Mouse (Mus musculus) heart, postnatal 0 days (tissue): ENCODE data around the gene BC051665. TPM values are rescaled to one million over a fixed set of nuclear protein-coding genes. Genes with fewer than 3 reads are reported as not detected.
A peak's percentile ranks its signal among the peaks of the same experiment; 100 is the strongest.

Experiments used
- ATAC-seq: fragments of 200-750 bp; cut with Nextera tagmentation; 2 replicates; pipeline ENCODE4 v1.8.0; 2017; ENCODE audit warnings: low read depth, moderate number of reproducible peaks, moderate library complexity; ENCODE audit not compliant: insufficient read depth
- DNase-seq: peaks from one replicate; pipeline ENCODE4 v3.0.0-alpha.2; 2016; ENCODE audit warnings: low spot score
- H3K27ac ChIP-seq: fragments of 300-500 bp; sonication (generic); 2 replicates; pipeline ENCODE4 v1.5.1; 2014; ENCODE audit warnings: low read depth, mild to moderate bottlenecking
- H3K27me3 ChIP-seq: fragments of 300-500 bp; sonication (generic); 2 replicates; pipeline ENCODE4 v1.6.1; 2014; ENCODE audit warnings: low read length, mixed read lengths; ENCODE audit not compliant: control insufficient read depth, insufficient read depth
- H3K36me3 ChIP-seq: fragments of 300-500 bp; sonication (generic); replicated peaks from 2 replicates; pipeline ENCODE4 v1.6.1; 2014; ENCODE audit warnings: low read length, mixed read lengths; ENCODE audit not compliant: control insufficient read depth, insufficient read depth
- H3K4me1 ChIP-seq: fragments of 300-500 bp; sonication (generic); 2 replicates; pipeline ENCODE4 v1.6.1; 2014; ENCODE audit warnings: antibody characterized with exemption; ENCODE audit not compliant: control insufficient read depth, insufficient read depth
- H3K4me2 ChIP-seq: fragments of 300-500 bp; sonication (generic); 2 replicates; pipeline ENCODE4 v1.6.1; 2014; ENCODE audit warnings: low read depth, mild to moderate bottlenecking, low read length, moderate library complexity
- H3K4me3 ChIP-seq: fragments of 300-500 bp; sonication (generic); 2 replicates; pipeline ENCODE4 v1.5.1; 2014; ENCODE audit warnings: low read depth, low read length
- H3K9ac ChIP-seq: fragments of 300-500 bp; sonication (generic); replicated peaks from 2 replicates; pipeline ENCODE4 v1.6.1; 2014; ENCODE audit warnings: low read depth, low read length, mixed read lengths
- H3K9me3 ChIP-seq: fragments of 300-500 bp; sonication (generic); replicated peaks from 2 replicates; pipeline ENCODE4 v1.6.1; 2016; ENCODE audit warnings: low read length; ENCODE audit not compliant: control insufficient read depth
- CTCF ChIP-seq: IDR thresholded peaks from 2 replicates; pipeline ENCODE4 v1.5.1; 2016; ENCODE audit warnings: antibody characterized with exemption, control low read depth, low read depth
- EP300 ChIP-seq: IDR thresholded peaks from 2 replicates; pipeline ENCODE4 v1.6.1; 2016; ENCODE audit warnings: antibody characterized with exemption, low read depth
- WGBS: fragments of 180-500 bp; shearing (Covaris S2); extraction: QIAGEN DNeasy Blood & Tissue Kit; methylation state at CpG from one replicate; pipeline ENCODE4 v1.1.7; 2014; 5-methylcytosine and 5-hydroxymethylcytosine counted together
- polyA plus RNA-seq: library from polyadenylated mRNA; unstranded; fragments of >200 nt; fragmentation: Nextera tagmentation; extraction: Ambion mirVana; gene quantifications from 2 replicates; pipeline ENCODE4 v1.2.1, GENCODE M21; 2015
- total RNA-seq: library from RNA; depleted of rRNA; stranded (reverse); fragments of >200 nt; gene quantifications from 2 replicates; pipeline ENCODE4 v1.2.3, GENCODE M21; 2014; ENCODE audit warnings: low replicate concordance; rRNA removed

BC051665 gene
- total RNA-seq (not detected in 2 replicates), polyA plus RNA-seq (not detected in 2 replicates)

DNA sequence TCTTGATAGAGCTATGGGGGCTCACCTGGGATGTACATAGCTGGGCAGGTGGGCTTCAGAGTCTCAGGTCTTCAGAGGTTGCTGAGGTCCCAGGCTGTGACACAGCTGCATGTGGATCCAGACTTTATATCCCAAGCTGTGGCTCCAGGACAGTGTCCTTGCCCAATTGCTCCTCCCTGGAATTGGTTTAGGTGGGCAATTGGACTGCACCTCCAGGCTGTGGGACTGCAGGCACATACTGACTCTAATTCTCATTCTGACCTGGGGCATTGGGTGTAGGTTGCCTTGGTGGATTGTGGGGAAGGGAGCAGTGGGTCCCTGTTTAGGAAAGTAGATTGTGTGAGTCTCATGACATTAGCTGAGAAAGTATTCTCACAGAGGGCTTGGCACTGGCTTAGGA, at the start of gene BC051665:
TSS of gene BC051665 (minus strand) at position 101 of the 400 bp plus-strand sequence.
- Histone ChIP-seq H3K9ac (no peak within 1 kb of the TSS), H3K27ac (no peak within 1 kb of the TSS), H3K27me3 (no peaks in the 10 kb centered on the region), H3K4me3 (no peak within 1 kb of the TSS), H3K4me1 (no peaks in the 10 kb centered on the region), H3K36me3 (no peaks in the 10 kb centered on the region), H3K4me2 (no peak within 1 kb of the TSS), H3K9me3 (no peaks in the 10 kb centered on the region)
- ATAC-seq = no peak
- TF ChIP-seq EP300 (no peak), CTCF (no peak)
- no peak for DNase-seq

DNA sequence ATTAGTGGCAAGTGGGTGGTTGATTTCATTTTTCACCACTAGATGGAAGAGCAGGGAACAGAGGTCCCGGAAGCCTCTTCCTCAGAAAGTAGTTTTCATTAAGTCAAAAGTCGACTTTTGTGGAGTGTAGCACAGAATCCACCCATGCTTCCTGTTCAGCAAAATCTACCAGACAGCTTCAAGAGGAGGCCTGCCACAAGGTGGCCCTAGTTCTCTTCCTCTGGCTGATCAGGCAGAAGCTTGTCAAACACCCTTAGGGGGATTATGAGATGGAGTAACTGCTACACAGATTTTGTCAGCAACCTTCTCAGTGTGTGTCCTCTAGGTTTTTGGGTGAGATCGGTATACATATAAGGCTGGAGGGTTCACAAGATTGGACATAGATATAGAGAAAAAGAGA, 39.9 kb upstream of the BC051665 start:
- TF ChIP-seq EP300 (no peak), CTCF (peak; percentile 55)
- WGBS = 51% methylated on average over 3 of the region's 3 CpGs
- H3K9ac ChIP-seq = no peak overlapping the region
- ATAC-seq (no peak), DNase-seq (peak; percentile 21)
- no peaks in the 10 kb centered on the region for H3K27me3 ChIP-seq
- H3K27ac ChIP-seq = no peak overlapping the region
- no peaks in the 10 kb centered on the region for H3K9me3 ChIP-seq
- H3K36me3 ChIP-seq = no peaks in the 10 kb centered on the region
- H3K4me2 ChIP-seq = no peak overlapping the region
- no peak overlapping the region for H3K4me3 ChIP-seq
- H3K4me1 ChIP-seq = no peaks in the 10 kb centered on the region

DNA sequence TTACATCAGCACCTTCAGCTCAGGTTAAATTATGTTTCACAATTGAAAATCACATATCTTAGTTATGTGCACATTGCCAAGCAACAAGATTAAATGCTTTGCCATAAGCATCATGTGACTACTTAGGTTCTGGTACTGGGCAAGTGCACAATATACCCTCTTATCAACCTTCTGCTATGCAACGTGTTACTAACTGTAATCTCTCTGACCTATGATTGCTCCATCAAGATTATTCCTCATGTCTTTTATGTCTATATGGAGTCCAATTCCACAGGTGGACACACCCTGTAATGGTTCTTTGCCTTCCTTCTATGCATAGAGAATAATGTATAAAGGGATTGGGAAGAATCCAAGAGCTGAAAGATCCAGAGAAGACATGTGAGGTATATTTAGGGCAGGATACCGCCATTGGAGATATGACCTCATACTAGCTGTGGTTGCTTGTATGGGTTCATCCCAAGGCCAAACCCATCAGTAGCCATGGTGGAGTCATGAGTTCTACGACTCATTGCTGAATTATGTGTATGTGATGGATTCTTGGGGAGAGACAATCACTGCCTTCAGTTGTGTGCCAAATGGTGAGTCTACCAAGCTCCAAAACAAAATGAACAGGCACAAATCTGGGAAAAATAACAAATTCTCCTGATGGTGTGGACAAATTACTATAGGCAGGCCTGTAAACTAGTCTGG, 34.5 kb upstream of the BC051665 start:
- no peaks in the 10 kb centered on the region for H3K9me3 ChIP-seq
- no peaks in the 10 kb centered on the region for H3K27me3 ChIP-seq
- no peak overlapping the region for H3K27ac ChIP-seq
- ATAC-seq = no peak
- H3K9ac ChIP-seq = no peak overlapping the region
- no peak for TF ChIP-seq EP300
- no peak for TF ChIP-seq CTCF
- no peak for DNase-seq
- no peaks in the 10 kb centered on the region for H3K4me1 ChIP-seq
- 47% methylated on average over 3 of the region's 3 CpGs for WGBS
- no peak overlapping the region for H3K4me2 ChIP-seq
- no peak overlapping the region for H3K4me3 ChIP-seq
- no peaks in the 10 kb centered on the region for H3K36me3 ChIP-seq

DNA sequence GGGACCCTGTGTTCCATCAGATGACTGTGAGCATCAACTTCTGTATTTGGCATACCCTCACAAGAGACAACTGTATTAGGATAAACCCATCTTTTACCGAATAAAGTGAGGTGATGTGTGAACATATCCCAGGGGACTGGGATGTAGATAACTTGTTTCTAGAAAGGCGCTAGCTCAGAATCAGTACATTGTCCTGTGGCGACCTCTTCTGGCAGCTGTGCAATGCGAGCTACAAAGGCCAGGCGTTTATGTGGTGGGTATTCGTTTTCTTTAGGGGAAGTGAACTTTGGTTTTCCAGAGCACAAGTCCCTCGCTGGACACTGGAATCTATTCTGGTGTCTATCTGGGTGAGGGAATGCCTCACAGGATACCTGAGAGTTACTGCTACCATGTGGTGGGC, 33.3 kb upstream of the BC051665 start:
- ATAC-seq (no peak), DNase-seq (peak; percentile 26)
- Histone ChIP-seq H3K4me1 (no peaks in the 10 kb centered on the region), H3K36me3 (no peaks in the 10 kb centered on the region), H3K9me3 (no peaks in the 10 kb centered on the region), H3K4me3 (no peak overlapping the region), H3K27me3 (no peaks in the 10 kb centered on the region), H3K4me2 (no peak overlapping the region), H3K9ac (no peak overlapping the region), H3K27ac (no peak overlapping the region)
- TF ChIP-seq EP300 (no peak), CTCF (peak; percentile 73)
- 4% methylated on average over 7 of the region's 7 CpGs for WGBS

DNA sequence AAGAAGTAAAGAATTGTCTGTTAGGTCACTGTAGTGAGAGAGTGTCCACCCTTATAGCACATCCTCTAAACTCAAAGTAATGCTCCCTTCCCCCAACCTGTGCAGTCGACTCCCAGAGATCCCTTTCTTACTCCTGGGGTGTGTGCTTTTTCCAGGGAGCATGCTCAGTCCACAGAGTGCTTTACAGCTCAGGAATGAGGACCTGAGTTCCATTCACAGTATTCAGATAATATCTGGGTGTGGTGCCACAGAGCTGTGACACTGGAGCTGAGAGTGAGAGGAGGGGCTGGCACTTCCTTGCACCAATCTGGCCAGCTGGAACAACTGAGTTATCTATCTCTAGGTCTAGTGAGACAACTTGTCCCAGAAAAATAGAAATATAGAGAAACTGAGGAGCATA, 27.6 kb upstream of the BC051665 start:
- DNase-seq (no peak), ATAC-seq (no peak)
- Histone ChIP-seq H3K4me3 (no peak overlapping the region), H3K36me3 (no peaks in the 10 kb centered on the region), H3K27ac (no peak overlapping the region), H3K9me3 (no peaks in the 10 kb centered on the region), H3K4me2 (no peak overlapping the region), H3K9ac (no peak overlapping the region), H3K27me3 (no peaks in the 10 kb centered on the region), H3K4me1 (no peaks in the 10 kb centered on the region)
- 48% methylated on average over 1 of the region's 1 CpGs for WGBS
- no peak for TF ChIP-seq EP300
- TF ChIP-seq CTCF = no peak

DNA sequence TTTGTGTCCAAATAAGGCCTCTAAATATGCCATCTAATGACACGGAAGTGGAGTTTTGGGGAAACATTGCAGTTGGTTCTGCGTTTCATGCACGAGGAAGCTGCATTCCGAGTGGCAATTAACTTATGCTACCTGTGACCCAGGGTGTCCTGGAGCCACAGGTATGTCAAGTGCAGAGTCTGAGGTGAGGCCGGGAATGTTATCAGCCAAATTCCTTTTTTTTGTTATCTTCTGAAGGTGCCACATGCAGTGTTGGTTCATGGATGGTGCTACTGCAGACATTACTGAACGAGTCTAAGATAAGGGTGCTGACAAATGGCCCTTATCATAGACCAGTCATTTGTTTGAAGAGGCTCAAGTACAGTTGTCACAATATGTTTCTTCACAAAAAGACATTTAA, 26.6 kb upstream of the BC051665 start:
- no peaks in the 10 kb centered on the region for H3K4me1 ChIP-seq
- DNase-seq (no peak), ATAC-seq (no peak)
- 53% methylated on average over 6 of the region's 6 CpGs for WGBS
- H3K27ac ChIP-seq = no peak overlapping the region
- H3K9ac ChIP-seq = no peak overlapping the region
- no peak overlapping the region for H3K4me3 ChIP-seq
- H3K27me3 ChIP-seq = no peaks in the 10 kb centered on the region
- TF ChIP-seq CTCF (no peak), EP300 (no peak)
- no peaks in the 10 kb centered on the region for H3K36me3 ChIP-seq
- no peak overlapping the region for H3K4me2 ChIP-seq
- no peaks in the 10 kb centered on the region for H3K9me3 ChIP-seq
